Mouse (Mus musculus) gastrocnemius, adult 2 months (tissue): ENCODE results near the gene Usp5. TPM values are rescaled to one million over a fixed set of nuclear protein-coding genes. Genes with fewer than 3 reads are reported as not detected.
"Not testable (repeated sequence)": the region's sequence is repeated elsewhere in the genome, so short reads cannot be mapped to it uniquely, and the experiment has no call there.

Experiments used
- DNase-seq: peaks from one replicate; pipeline ENCODE4 v3.0.0; 2022
- H3K27ac ChIP-seq: fragments of 200-600 bp; 2 replicates; pipeline ENCODE4 v1.8.1; 2022; ENCODE audit warnings: mild to moderate bottlenecking
- H3K4me3 ChIP-seq: fragments of 200-600 bp; 2 replicates; pipeline ENCODE4 v1.8.1; 2022; ENCODE audit warnings: mild to moderate bottlenecking, moderate library complexity
- CTCF ChIP-seq: fragments of 200-600 bp; IDR thresholded peaks from 2 replicates; pipeline ENCODE4 v1.8.1; 2022; ENCODE audit warnings: antibody characterized with exemption, mild to moderate bottlenecking, moderate library complexity
- intact Hi-C: fragments of 180-260 bp; cut with DNase I; formaldehyde crosslinking; loops from one replicate; pipeline ENCODE4 v1.15.1; 2025
- total RNA-seq, 2 experiments: library from RNA; stranded (reverse); gene quantifications; 2 replicates each; pipeline ENCODE4 v1.2.3; 2021

Usp5 gene
- total RNA-seq, 2 experiments from 2014 or later: 43.4 to 50.1 TPM

- Histone ChIP-seq H3K27ac (peak overlapping the region; percentile 99), H3K4me3 (no peak overlapping the region)
- TF ChIP-seq CTCF: no peak
- intact Hi-C loops: loop anchor here (5.0 kb wide), 1 partner anchor 50 kb away; the partner anchor contains the start of genes Atn1 and Gm45234
- DNase-seq: no peak
These were observed 21.9 kb downstream of the Usp5 start for GRCm38 (mm10) chr6:124807366-124807765.

GRCm38 (mm10) chr6:124806446-124807140 is 22.7 kb downstream of the Usp5 start:
- Histone ChIP-seq H3K4me3 (peak overlapping the region; percentile 74), H3K27ac (peak overlapping the region; percentile 99)
- intact Hi-C loops: loop anchor here (5.0 kb wide), 1 partner anchor 49 kb away; the partner anchor contains the start of genes Atn1 and Gm45234
- DNase-seq: no peak
- no peak for TF ChIP-seq CTCF

- peak overlapping the region; percentile 74 for H3K4me3 ChIP-seq
- intact Hi-C loops: loop anchor here (5.0 kb wide), 1 partner anchor 48 kb away; the partner anchor contains the start of genes Atn1 and Gm45234
- H3K27ac ChIP-seq: peak overlapping the region; percentile 99
- TF ChIP-seq CTCF: peak; percentile 28; the same call in 1 of the 2 replicates
- peak; percentile 97 for DNase-seq
These were observed 23.7 kb downstream of the Usp5 start for GRCm38 (mm10) chr6:124805341-124806321.

GRCm38 (mm10) chr6:124804341-124804740 is 24.9 kb downstream of the Usp5 start:
- intact Hi-C loops: no loop called here
- Histone ChIP-seq H3K27ac (no peak overlapping the region; the same call in 1 of the 2 replicates), H3K4me3 (no peak overlapping the region)
- DNase-seq: no peak
- no peak for TF ChIP-seq CTCF

- intact Hi-C loops, DNase-seq, H3K4me3 ChIP-seq, H3K27ac ChIP-seq: not testable (repeated sequence)
These were observed 25.6 kb downstream of the Usp5 start for GRCm38 (mm10) chr6:124803691-124804090.

GRCm38 (mm10) chr6:124803061-124803460 is 26.2 kb downstream of the Usp5 start:
- no peak overlapping the region for H3K27ac ChIP-seq
- no peak for TF ChIP-seq CTCF
- DNase-seq: no peak
- intact Hi-C loops: no loop called here
- H3K4me3 ChIP-seq: no peak overlapping the region

- H3K4me3 ChIP-seq, intact Hi-C loops: not testable (repeated sequence)
These were observed 26.9 kb downstream of the Usp5 start for GRCm38 (mm10) chr6:124802400-124802799.

GRCm38 (mm10) chr6:124796200-124796599 is 33.1 kb downstream of the Usp5 start:
- no peak for TF ChIP-seq CTCF
- Histone ChIP-seq H3K27ac (no peak overlapping the region), H3K4me3 (no peak overlapping the region)
- intact Hi-C loops: no loop called here
- no peak for DNase-seq

More at GRCm38 (mm10) chr6:124802400-124802799, 26.9 kb downstream of the Usp5 start:
- DNase-seq, H3K27ac ChIP-seq: not testable (repeated sequence)

GRCm38 (mm10) chr6:124795781-124796180 is 33.5 kb downstream of the Usp5 start:
- intact Hi-C loops: no loop called here
- no peak overlapping the region for H3K4me3 ChIP-seq
- TF ChIP-seq CTCF: no peak

GRCm38 (mm10) chr6:124791911-124792310 is 37.4 kb downstream of the Usp5 start:
- no peak overlapping the region for H3K27ac ChIP-seq
- intact Hi-C loops: no loop called here
- no peak for TF ChIP-seq CTCF
- DNase-seq: no peak
- H3K4me3 ChIP-seq: no peak overlapping the region

More at GRCm38 (mm10) chr6:124795781-124796180, 33.5 kb downstream of the Usp5 start:
- DNase-seq: no peak
- H3K27ac ChIP-seq: no peak overlapping the region

GRCm38 (mm10) chr6:124790121-124790520 is 39.2 kb downstream of the Usp5 start:
- H3K4me3 ChIP-seq: no peak overlapping the region
- TF ChIP-seq CTCF: no peak

GRCm38 (mm10) chr6:124789519-124789918 is 39.8 kb downstream of the Usp5 start:
- no peak overlapping the region for H3K27ac ChIP-seq
- no peak for TF ChIP-seq CTCF
- DNase-seq: no peak
- H3K4me3 ChIP-seq: no peak overlapping the region
- intact Hi-C loops: no loop called here

More at GRCm38 (mm10) chr6:124790121-124790520, 39.2 kb downstream of the Usp5 start:
- no peak for DNase-seq
- H3K27ac ChIP-seq: no peak overlapping the region
- intact Hi-C loops: no loop called here

GRCm38 (mm10) chr6:124787722-124788121 is 41.6 kb downstream of the Usp5 start:
- intact Hi-C loops: no loop called here
- Histone ChIP-seq H3K4me3 (no peak overlapping the region), H3K27ac (no peak overlapping the region)
- TF ChIP-seq CTCF: no peak
- DNase-seq: no peak
